Mouse (Mus musculus) liver, embryonic 14.5 days (tissue): ENCODE measurements around the gene Laptm5. TPM values are rescaled to one million over a fixed set of nuclear protein-coding genes. Genes with fewer than 3 reads are reported as not detected.

Experiments
- ATAC-seq: fragments of 200-750 bp; cut with Nextera tagmentation; 2 replicates; pipeline ENCODE4 v1.8.0; 2017; ENCODE audit warnings: moderate number of reproducible peaks, mild to moderate bottlenecking, moderate library complexity; ENCODE audit not compliant: insufficient read depth
- DNase-seq, 3 experiments: peaks; one replicate each; pipeline ENCODE4 v3.0.0-alpha.2; 2012 to 2013; ENCODE audit warnings: low read depth in 3 of 3, low spot score in 3 of 3
- H3K27ac ChIP-seq: fragments of 300-500 bp; sonication (generic); 2 replicates; pipeline ENCODE4 v1.5.1; 2014; ENCODE audit warnings: moderate library complexity, mild to moderate bottlenecking, control low read depth, inconsistent platforms
- H3K27me3 ChIP-seq: fragments of 300-500 bp; sonication (generic); 2 replicates; pipeline ENCODE4 v1.6.1; 2014; ENCODE audit warnings: mild to moderate bottlenecking, low read length, moderate library complexity; ENCODE audit not compliant: control insufficient read depth, insufficient read depth
- H3K36me3 ChIP-seq: fragments of 300-500 bp; sonication (generic); replicated peaks from 2 replicates; pipeline ENCODE4 v1.6.1; 2014; ENCODE audit warnings: low read depth; ENCODE audit not compliant: control insufficient read depth, insufficient read depth
- H3K4me1 ChIP-seq, 2 experiments: fragments of 200-500 bp in 1 of 2; fragments of 300-500 bp in 1 of 2; sonication (generic) in 1 of 2; replicated peaks; 2 replicates each; pipeline ENCODE4 v1.6.1; 2012 to 2014; ENCODE audit warnings: antibody characterized with exemption in 1 of 2, inconsistent platforms in 1 of 2, low read length in 1 of 2; ENCODE audit not compliant: control insufficient read depth in 2 of 2, insufficient read depth in 2 of 2
- H3K4me2 ChIP-seq: fragments of 300-500 bp; sonication (generic); 2 replicates; pipeline ENCODE4 v1.6.1; 2014; ENCODE audit warnings: low read depth, mild to moderate bottlenecking, control low read depth, moderate library complexity
- H3K4me3 ChIP-seq, 2 experiments: fragments of 200-500 bp in 1 of 2; fragments of 300-500 bp in 1 of 2; sonication (generic) in 1 of 2; 2 replicates each; pipeline ENCODE4 v1.5.1; 2012 to 2014; ENCODE audit warnings: low read depth in 2 of 2, low read length in 2 of 2, mild to moderate bottlenecking in 2 of 2, control low read depth in 1 of 2, inconsistent platforms in 1 of 2, moderate library complexity in 1 of 2; ENCODE audit not compliant: insufficient read depth in 1 of 2
- H3K9ac ChIP-seq: fragments of 300-500 bp; sonication (generic); replicated peaks from 2 replicates; pipeline ENCODE4 v1.6.1; 2014; ENCODE audit warnings: mild to moderate bottlenecking, control low read depth, moderate library complexity
- H3K9me3 ChIP-seq: fragments of 300-500 bp; sonication (generic); 2 replicates; pipeline ENCODE4 v1.6.1; 2016; ENCODE audit warnings: low read length, mixed read lengths; ENCODE audit not compliant: control insufficient read depth
- CTCF ChIP-seq: IDR thresholded peaks from 2 replicates; pipeline ENCODE4 v1.5.1; 2016; ENCODE audit warnings: antibody characterized with exemption, low read depth, control low read depth
- EP300 ChIP-seq: IDR thresholded peaks from 2 replicates; pipeline ENCODE4 v1.6.1; 2016; ENCODE audit warnings: antibody characterized with exemption, low read depth
- WGBS: fragments of 180-500 bp; shearing (Covaris S2); extraction: QIAGEN DNeasy Blood & Tissue Kit; methylation state at CpG from one replicate; pipeline ENCODE4 v1.1.7; 2014; ENCODE audit not compliant: insufficient replicate concordance; 5-methylcytosine and 5-hydroxymethylcytosine counted together
- polyA plus RNA-seq, 2 experiments: library from polyadenylated mRNA; depleted of rRNA in 1 of 2; stranded (reverse) in 1 of 2; unstranded in 1 of 2; fragments of >200 nt; fragmentation: Nextera tagmentation in 1 of 2; extraction: Ambion mirVana in 1 of 2; gene quantifications; 2 replicates each; pipeline versions ENCODE4 v1.2.1 to v1.2.3; 2012 to 2014

The Laptm5 gene
- polyA plus RNA-seq, 2 experiments, result 31.0 to 64.3 TPM

- Histone ChIP-seq H3K27me3 (no peaks in the 10 kb centered on the region), H3K4me3 (no peak overlapping the region), H3K9ac (no peak overlapping the region), H3K36me3 (no peaks in the 10 kb centered on the region), H3K4me2 (no peak overlapping the region), H3K4me1 (peaks cover 0 to 21% of the 10 kb centered on the region in 2 experiments; a peak in 3 of 4 replicates), H3K27ac (no peak overlapping the region), H3K9me3 (no peaks in the 10 kb centered on the region)
- ATAC-seq, result peak; percentile 57
- 17% methylated on average over 17 of the region's 17 CpGs for WGBS
- peak; percentile 24 to 47 (median 40) for DNase-seq
- TF ChIP-seq CTCF (no peak), EP300 (peak; percentile 50)
Observed at GRCm38 (mm10) chr4:130909167-130909874, 3.6 kb upstream of the Laptm5 start.

GRCm38 (mm10) chr4:130910666-130911065 is 2.3 kb upstream of the Laptm5 start:
- ATAC-seq, result peak; percentile 36; the same call in 1 of the 2 replicates
- WGBS, result 7% methylated on average over 6 of the region's 7 CpGs

DNA sequence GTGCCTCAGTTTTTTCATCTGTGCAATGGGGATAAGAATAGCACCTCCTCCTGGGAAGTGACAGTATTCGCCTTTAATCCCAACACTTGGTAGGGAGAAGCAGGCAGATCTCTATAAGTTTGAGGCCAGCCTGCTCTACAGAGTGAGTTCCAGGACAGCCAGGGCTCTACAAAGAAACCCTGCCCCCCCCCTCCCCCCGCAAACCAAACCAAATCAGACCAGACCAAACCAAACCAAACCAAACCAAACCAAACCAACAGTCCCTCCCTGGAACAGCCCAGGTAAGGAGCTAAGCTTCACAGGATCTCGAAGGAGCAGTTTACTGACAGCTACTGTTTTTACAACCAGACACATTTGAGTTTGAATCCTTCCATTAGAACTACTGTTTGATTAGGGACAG is 299 bp upstream of the Laptm5 start:
- Histone ChIP-seq H3K27me3 (no peaks in the 10 kb centered on the region), H3K27ac (no peak overlapping the region), H3K4me1 (peaks cover 0 to 15% of the 10 kb centered on the region in 2 experiments; a peak in 3 of 4 replicates), H3K9ac (no peak overlapping the region), H3K36me3 (no peaks in the 10 kb centered on the region), H3K4me3 (no peak overlapping the region), H3K4me2 (no peak overlapping the region), H3K9me3 (no peaks in the 10 kb centered on the region)
- WGBS, result 40% methylated on average over 3 of the region's 3 CpGs
- no peak for DNase-seq
- ATAC-seq, result no peak
- no peak for TF ChIP-seq CTCF
- TF ChIP-seq EP300, result no peak

More at GRCm38 (mm10) chr4:130910666-130911065, 2.3 kb upstream of the Laptm5 start:
- Histone ChIP-seq H3K4me3 (no peak overlapping the region), H3K27ac (no peak overlapping the region), H3K4me2 (no peak overlapping the region), H3K4me1 (peaks cover 0 to 15% of the 10 kb centered on the region in 2 experiments; a peak in 3 of 4 replicates), H3K9me3 (no peaks in the 10 kb centered on the region), H3K36me3 (no peaks in the 10 kb centered on the region), H3K9ac (no peak overlapping the region), H3K27me3 (no peaks in the 10 kb centered on the region)
- DNase-seq, result peak in 1 of 3 experiments; percentile 32
- TF ChIP-seq EP300, result no peak
- no peak for TF ChIP-seq CTCF

DNA sequence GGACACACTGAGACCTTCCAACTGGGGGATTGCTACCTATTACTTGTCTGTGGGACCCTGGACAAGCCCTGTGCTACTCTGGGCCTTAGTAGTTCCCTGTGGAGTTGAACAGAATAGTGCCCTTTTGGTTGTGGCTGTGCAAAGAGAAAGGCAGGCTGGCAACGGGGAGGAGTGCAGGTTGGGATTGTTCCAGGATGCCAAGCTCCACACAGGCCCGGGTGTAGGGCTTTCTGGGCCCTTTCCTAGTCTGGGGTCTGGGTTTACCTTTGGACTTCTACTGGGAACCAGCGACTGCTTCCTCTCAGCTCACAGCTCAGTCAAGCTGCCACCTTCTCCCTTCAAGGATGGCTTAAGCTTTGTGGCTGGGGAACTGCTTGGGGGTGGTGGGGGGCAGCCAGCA is 586 bp downstream of the Laptm5 start:
- 11% methylated on average over 3 of the region's 3 CpGs for WGBS
- no peaks in the 10 kb centered on the region for H3K9me3 ChIP-seq
- H3K4me3 ChIP-seq, result peak overlapping the region; percentile 32 to 57
- no peaks in the 10 kb centered on the region for H3K36me3 ChIP-seq
- H3K27me3 ChIP-seq, result no peaks in the 10 kb centered on the region
- H3K27ac ChIP-seq, result peak overlapping the region; percentile 25; the same call in 1 of the 2 replicates
- H3K4me1 ChIP-seq, result peaks cover 0 to 15% of the 10 kb centered on the region in 2 experiments; a peak in 3 of 4 replicates
- DNase-seq, result no peak
- H3K4me2 ChIP-seq, result peak overlapping the region; percentile 2; the same call in 1 of the 2 replicates
- ATAC-seq, result no peak
- peak overlapping the region; percentile 1; the same call in 1 of the 2 replicates for H3K9ac ChIP-seq
- TF ChIP-seq EP300 (no peak), CTCF (no peak)

- no peaks in the 10 kb centered on the region for H3K9me3 ChIP-seq
- no peaks in the 10 kb centered on the region for H3K27me3 ChIP-seq
- WGBS, result 15% methylated on average over 4 of the region's 4 CpGs
- TF ChIP-seq EP300 (0 out of 2 replicates have a peak, but pooled peaks have one; percentile 7), CTCF (no peak)
- peak overlapping the region; percentile 1; the same call in 1 of the 2 replicates for H3K9ac ChIP-seq
- peak overlapping the region; percentile 32 to 57 for H3K4me3 ChIP-seq
- DNase-seq (peak in 1 of 3 experiments; percentile 41), ATAC-seq (peak; percentile 55; the same call in 1 of the 2 replicates)
- H3K4me1 ChIP-seq, result peaks cover 0 to 15% of the 10 kb centered on the region in 2 experiments; a peak in 3 of 4 replicates
- H3K36me3 ChIP-seq, result no peaks in the 10 kb centered on the region
- H3K4me2 ChIP-seq, result peak overlapping the region; percentile 20
- no peak overlapping the region for H3K27ac ChIP-seq
Observed at GRCm38 (mm10) chr4:130914011-130914410, 1.1 kb downstream of the Laptm5 start.
